Mouse (Mus musculus): Measurements from ENCODE around the gene Rnaseh1. TPM values are rescaled to one million over a fixed set of nuclear protein-coding genes. Genes with fewer than 3 reads are reported as not detected.
A peak's percentile ranks its signal among the peaks of the same experiment; 100 is the strongest.

The Rnaseh1 gene
- total RNA-seq, 2 experiments from 2014 or later = 12.8 to 14.3 TPM

- DNase-seq (ENCODE audit: low spot score in 2 of 2) = peak in 1 of 2 experiments; percentile 34
- Histone ChIP-seq H3K4me3 (no peak overlapping the region), H3K27ac (peak overlapping the region; percentile 93)
- TF ChIP-seq CTCF (conservative IDR thresholded peaks at IDR 0.05) = no peak
Measured at GRCm38 (mm10) chr12:28701302-28701701, 51.9 kb downstream of the Rnaseh1 start.

GRCm38 (mm10) chr12:28704381-28704780 lies 55.0 kb downstream of the Rnaseh1 start:
- no peak overlapping the region for H3K4me3 ChIP-seq
- H3K27ac ChIP-seq = peak overlapping the region; percentile 63
- DNase-seq (ENCODE audit: low spot score in 2 of 2) = no peak
- TF ChIP-seq CTCF (conservative IDR thresholded peaks at IDR 0.05) = peak; percentile 39

GRCm38 (mm10) chr12:28705204-28705603 lies 55.8 kb downstream of the Rnaseh1 start:
- Histone ChIP-seq H3K4me3 (no peak overlapping the region), H3K27ac (peak overlapping the region; percentile 63)
- DNase-seq (ENCODE audit: low spot score in 2 of 2) = no peak
- no peak for TF ChIP-seq CTCF (conservative IDR thresholded peaks at IDR 0.05)

- Histone ChIP-seq H3K27ac (no peak overlapping the region), H3K4me3 (no peak overlapping the region)
- no peak for DNase-seq (ENCODE audit: low spot score in 2 of 2)
- TF ChIP-seq CTCF (conservative IDR thresholded peaks at IDR 0.05) = no peak
Measured at GRCm38 (mm10) chr12:28708154-28708553, 58.8 kb downstream of the Rnaseh1 start.

Small RNA genes lying within 50 kb of the gene (microRNA-seq; reads per million reads assigned to microRNA genes)
- 0.32 to 1.7 reads per million in 2 experiments for gene Mir6937

Other genes with a start within 250 kb of the Rnaseh1 start
- gene Dcdc2c, start 97.2 kb upstream of the Rnaseh1 start, total RNA-seq (2021) = under 1 TPM; 0.41 to 0.42 TPM
- gene Allc, start 67.1 kb upstream of the Rnaseh1 start, total RNA-seq (2021) = under 1 TPM; 0.32 to 0.56 TPM
- gene Colec11, start 26.2 kb upstream of the Rnaseh1 start, total RNA-seq (2021) = 1 to 10 TPM in 1 of 2 experiments, under 1 TPM in 1; 0.95 to 1.2 TPM
- 100 to 1,000 TPM; 301 to 311 TPM for gene Rps7, start 13.6 kb upstream of the Rnaseh1 start, total RNA-seq (2021)
- gene Adi1, start 25.6 kb downstream of the Rnaseh1 start, total RNA-seq (2021) = 10 to 100 TPM; 37.0 to 41.0 TPM
- gene Trappc12, start 100.9 kb downstream of the Rnaseh1 start, total RNA-seq (2021) = 10 to 100 TPM; 58.6 to 59.7 TPM
- gene Eipr1, start 102.2 kb downstream of the Rnaseh1 start, total RNA-seq (2021) = 10 to 100 TPM; 51.7 to 53.0 TPM

Data from layer of hippocampus, adult 2 months (tissue).